Mouse (Mus musculus) embryonic facial prominence, embryonic 11.5 days (tissue): ENCODE data around the gene Edc4. TPM values are rescaled to one million over a fixed set of nuclear protein-coding genes. Genes with fewer than 3 reads are reported as not detected.
A peak's percentile ranks its signal among the peaks of the same experiment; 100 is the strongest.

Source experiments
- ATAC-seq: fragments of 200-750 bp; cut with Nextera tagmentation; replicated peaks from 2 replicates; pipeline ENCODE4 v1.8.0; 2017; ENCODE audit warnings: low read depth; ENCODE audit not compliant: insufficient number of reproducible peaks, low FRiP score, low TSS enrichment
- DNase-seq: peaks from one replicate; pipeline ENCODE4 v3.0.0-alpha.2; 2015; ENCODE audit warnings: low spot score
- H3K27ac ChIP-seq: fragments of 300-500 bp; sonication (generic); replicated peaks from 2 replicates; pipeline ENCODE4 v1.5.1; 2014; ENCODE audit warnings: mild to moderate bottlenecking, low read depth, low read length, control low read depth
- H3K27me3 ChIP-seq: fragments of 300-500 bp; sonication (generic); 2 replicates; pipeline ENCODE4 v1.6.1; 2014; ENCODE audit warnings: mild to moderate bottlenecking, low read length, moderate library complexity, mixed read lengths; ENCODE audit not compliant: control insufficient read depth, insufficient read depth
- H3K36me3 ChIP-seq: fragments of 300-500 bp; sonication (generic); replicated peaks from 2 replicates; pipeline ENCODE4 v1.6.1; 2014; ENCODE audit warnings: low read depth, mild to moderate bottlenecking, low read length, moderate library complexity, mixed read lengths; ENCODE audit not compliant: control insufficient read depth, insufficient read depth
- H3K4me1 ChIP-seq: fragments of 300-500 bp; sonication (generic); 2 replicates; pipeline ENCODE4 v1.6.1; 2014; ENCODE audit warnings: low read length, mixed read lengths; ENCODE audit not compliant: control insufficient read depth, insufficient read depth
- H3K4me2 ChIP-seq: fragments of 300-500 bp; sonication (generic); 2 replicates; pipeline ENCODE4 v1.6.1; 2014; ENCODE audit warnings: low read depth, mild to moderate bottlenecking, control low read depth, low read length, moderate library complexity
- H3K4me3 ChIP-seq: fragments of 300-500 bp; sonication (generic); 2 replicates; pipeline ENCODE4 v1.5.1; 2014; ENCODE audit warnings: low read depth, low read length, control low read depth
- H3K9ac ChIP-seq: fragments of 300-500 bp; sonication (generic); replicated peaks from 2 replicates; pipeline ENCODE4 v1.6.1; 2014; ENCODE audit warnings: mild to moderate bottlenecking, control low read depth, low read length
- H3K9me3 ChIP-seq: fragments of 300-500 bp; sonication (generic); replicated peaks from 2 replicates; pipeline ENCODE4 v1.6.1; 2016; ENCODE audit warnings: mild to moderate bottlenecking, low read length, inconsistent platforms, mixed read lengths; ENCODE audit not compliant: control insufficient read depth
- WGBS: fragments of 180-500 bp; shearing (Covaris S2); extraction: QIAGEN DNeasy Blood & Tissue Kit; methylation state at CpG from one replicate; pipeline ENCODE4 v1.1.7; 2014; 5-methylcytosine and 5-hydroxymethylcytosine counted together
- polyA plus RNA-seq: library from polyadenylated mRNA; unstranded; fragments of >200 nt; fragmentation: Nextera tagmentation; extraction: Ambion mirVana; gene quantifications from 2 replicates; pipeline ENCODE4 v1.2.1, GENCODE M21; 2014

The Edc4 gene
- polyA plus RNA-seq, 1 experiment from 2014 or later: 31.8 TPM

- no peaks in the 10 kb centered on the region for H3K4me1 ChIP-seq
Observed at GRCm38 (mm10) chr8:105858495-105858894, 22.2 kb upstream of the Edc4 start.

GRCm38 (mm10) chr8:105859314-105859713 is 21.4 kb upstream of the Edc4 start:
- Histone ChIP-seq H3K27ac (no peak overlapping the region), H3K27me3 (no peaks in the 10 kb centered on the region), H3K36me3 (no peaks in the 10 kb centered on the region), H3K9ac (no peak overlapping the region), H3K4me1 (no peaks in the 10 kb centered on the region), H3K4me2 (no peak overlapping the region), H3K9me3 (no peaks in the 10 kb centered on the region), H3K4me3 (no peak overlapping the region)
- 78% methylated on average over 5 of the region's 5 CpGs for WGBS
- no peak for DNase-seq
- no peak for ATAC-seq

More at GRCm38 (mm10) chr8:105858495-105858894, 22.2 kb upstream of the Edc4 start:
- ATAC-seq (no peak), DNase-seq (no peak)
- Histone ChIP-seq H3K27me3 (no peaks in the 10 kb centered on the region), H3K27ac (no peak overlapping the region), H3K4me2 (no peak overlapping the region), H3K4me3 (no peak overlapping the region), H3K36me3 (no peaks in the 10 kb centered on the region), H3K9ac (no peak overlapping the region), H3K9me3 (no peaks in the 10 kb centered on the region)
- 89% methylated on average over 5 of the region's 5 CpGs for WGBS

GRCm38 (mm10) chr8:105860143-105860981 is 20.3 kb upstream of the Edc4 start, which contains the start of gene Nutf2:
Nutf2 (plus strand) TSS chr8:105860580.
- Histone ChIP-seq H3K4me1 (no peaks in the 10 kb centered on the region), H3K27me3 (no peaks in the 10 kb centered on the region)

GRCm38 (mm10) chr8:105861951-105862350 is 18.7 kb upstream of the Edc4 start:
- DNase-seq (peak; percentile 51), ATAC-seq (no peak)
- peak overlapping the region; percentile 99 for H3K4me3 ChIP-seq
- peaks cover 3% of the 10 kb centered on the region; the same call in 1 of the 2 replicates for H3K36me3 ChIP-seq
- H3K4me1 ChIP-seq: no peaks in the 10 kb centered on the region
- 0% methylated on average over 1 of the region's 1 CpGs for WGBS
- H3K27ac ChIP-seq: no peak overlapping the region
- H3K27me3 ChIP-seq: no peaks in the 10 kb centered on the region
- peak overlapping the region; percentile 55 for H3K4me2 ChIP-seq
- H3K9me3 ChIP-seq: no peaks in the 10 kb centered on the region
- peak overlapping the region; percentile 97 for H3K9ac ChIP-seq

More at GRCm38 (mm10) chr8:105860143-105860981, 20.3 kb upstream of the Edc4 start, which contains the start of gene Nutf2:
- ATAC-seq (peak; percentile 98), DNase-seq (peak; percentile 99)
- peak within 1 kb of the TSS; percentile 55 for H3K4me2 ChIP-seq
- under 1% methylated on average over 57 of the region's 59 CpGs for WGBS
- H3K9ac ChIP-seq: peak within 1 kb of the TSS; percentile 97
- no peaks in the 10 kb centered on the region for H3K36me3 ChIP-seq
- H3K9me3 ChIP-seq: no peaks in the 10 kb centered on the region
- peak within 1 kb of the TSS; percentile 99 for H3K4me3 ChIP-seq
- H3K27ac ChIP-seq: peak within 1 kb of the TSS; percentile 85

GRCm38 (mm10) chr8:105866364-105867029 is 14.2 kb upstream of the Edc4 start:
- Histone ChIP-seq H3K4me2 (no peak overlapping the region), H3K9ac (no peak overlapping the region), H3K36me3 (peaks cover 12% of the 10 kb centered on the region), H3K4me3 (no peak overlapping the region), H3K9me3 (no peaks in the 10 kb centered on the region), H3K27ac (no peak overlapping the region), H3K4me1 (no peaks in the 10 kb centered on the region), H3K27me3 (no peaks in the 10 kb centered on the region)
- ATAC-seq (no peak), DNase-seq (peak; percentile 12)
- WGBS: 87% methylated on average over 6 of the region's 6 CpGs

- no peaks in the 10 kb centered on the region for H3K9me3 ChIP-seq
- no peak overlapping the region for H3K4me3 ChIP-seq
- H3K9ac ChIP-seq: no peak overlapping the region
- WGBS: 91% methylated on average over 6 of the region's 6 CpGs
- DNase-seq (no peak), ATAC-seq (no peak)
- peaks cover 8% of the 10 kb centered on the region for H3K36me3 ChIP-seq
- no peak overlapping the region for H3K4me2 ChIP-seq
- H3K27me3 ChIP-seq: no peaks in the 10 kb centered on the region
- no peak overlapping the region for H3K27ac ChIP-seq
- no peaks in the 10 kb centered on the region for H3K4me1 ChIP-seq
Observed at GRCm38 (mm10) chr8:105874301-105874700, 6.4 kb upstream of the Edc4 start.

GRCm38 (mm10) chr8:105889756-105890465 is 9.2 kb downstream of the Edc4 start:
- H3K4me2 ChIP-seq: no peak overlapping the region
- H3K36me3 ChIP-seq: peaks cover 29% of the 10 kb centered on the region

More at GRCm38 (mm10) chr8:105889756-105890465, 9.2 kb downstream of the Edc4 start:
- no peak for ATAC-seq
- WGBS: 96% methylated on average over 12 of the region's 12 CpGs
- no peak for DNase-seq
- no peaks in the 10 kb centered on the region for H3K9me3 ChIP-seq
- H3K4me3 ChIP-seq: no peak overlapping the region
- no peaks in the 10 kb centered on the region for H3K27me3 ChIP-seq
- H3K9ac ChIP-seq: no peak overlapping the region
- H3K27ac ChIP-seq: no peak overlapping the region
- no peaks in the 10 kb centered on the region for H3K4me1 ChIP-seq
